Mouse (Mus musculus): Measurements from ENCODE around the gene Ppfia1.

GRCm38 (mm10) chr7:144550811-144551210, 2.7 kb downstream of the Ppfia1 start:
- TF ChIP-seq CTCF (IDR thresholded peaks at IDR 0.05; ENCODE audit: low read depth) (no peak), EP300 (IDR thresholded peaks at IDR 0.05; ENCODE audit: low read depth) (no peak)
